Mouse (Mus musculus): ENCODE measurements around the gene Dlgap5.
A peak's percentile ranks its signal among the peaks of the same experiment; 100 is the strongest.
"Not testable (repeated sequence)": the region's sequence is repeated elsewhere in the genome, so short reads cannot be mapped to it uniquely, and the experiment has no call there.

Gene Dlgap5

DNA sequence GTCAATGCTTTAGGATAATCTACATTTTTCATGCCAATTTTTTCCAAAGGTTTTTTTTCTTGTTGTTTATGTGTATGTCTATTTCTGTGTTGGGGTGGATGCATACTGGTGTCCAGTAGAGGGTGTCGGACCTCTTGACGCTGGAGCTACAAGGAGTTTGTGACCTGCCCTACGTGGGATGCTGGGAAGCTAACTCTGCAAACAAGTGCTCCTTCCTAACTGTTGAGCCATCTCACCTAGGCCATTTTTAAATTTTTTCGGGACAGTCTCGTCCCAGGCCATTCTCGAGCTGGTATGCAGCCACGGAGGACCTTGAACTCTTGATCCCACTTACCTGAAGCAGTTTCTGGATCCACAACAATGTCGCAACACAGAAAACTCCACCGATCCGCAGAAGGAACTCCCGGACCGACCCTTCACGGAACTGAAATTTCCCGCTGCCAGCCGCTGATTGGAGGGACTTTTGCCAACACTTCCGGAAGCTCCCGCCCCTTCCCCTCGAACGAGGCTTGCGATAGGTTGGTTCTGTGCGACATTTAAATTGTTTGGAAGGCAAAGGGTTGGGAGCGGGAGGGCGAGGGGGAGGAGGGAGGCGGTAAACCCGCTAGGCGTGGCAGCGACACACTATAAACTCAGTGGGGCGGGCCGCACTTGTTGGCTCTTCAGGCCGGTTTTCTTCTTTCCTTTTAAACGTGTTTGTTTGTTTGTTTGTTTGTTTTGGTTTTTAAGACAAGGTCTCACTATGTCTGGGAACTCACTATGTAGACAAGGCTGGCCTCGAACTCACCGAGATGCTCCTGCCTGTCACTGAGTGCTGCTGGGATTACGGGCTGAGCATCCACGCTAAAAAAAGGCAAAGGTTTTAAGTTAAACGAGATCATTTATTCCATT lies at the start of gene Dlgap5:
TSS of gene Dlgap5 (minus strand) at position 633 of the 891 bp plus-strand sequence.
- peak; percentile 94 for DNase-seq

DNA sequence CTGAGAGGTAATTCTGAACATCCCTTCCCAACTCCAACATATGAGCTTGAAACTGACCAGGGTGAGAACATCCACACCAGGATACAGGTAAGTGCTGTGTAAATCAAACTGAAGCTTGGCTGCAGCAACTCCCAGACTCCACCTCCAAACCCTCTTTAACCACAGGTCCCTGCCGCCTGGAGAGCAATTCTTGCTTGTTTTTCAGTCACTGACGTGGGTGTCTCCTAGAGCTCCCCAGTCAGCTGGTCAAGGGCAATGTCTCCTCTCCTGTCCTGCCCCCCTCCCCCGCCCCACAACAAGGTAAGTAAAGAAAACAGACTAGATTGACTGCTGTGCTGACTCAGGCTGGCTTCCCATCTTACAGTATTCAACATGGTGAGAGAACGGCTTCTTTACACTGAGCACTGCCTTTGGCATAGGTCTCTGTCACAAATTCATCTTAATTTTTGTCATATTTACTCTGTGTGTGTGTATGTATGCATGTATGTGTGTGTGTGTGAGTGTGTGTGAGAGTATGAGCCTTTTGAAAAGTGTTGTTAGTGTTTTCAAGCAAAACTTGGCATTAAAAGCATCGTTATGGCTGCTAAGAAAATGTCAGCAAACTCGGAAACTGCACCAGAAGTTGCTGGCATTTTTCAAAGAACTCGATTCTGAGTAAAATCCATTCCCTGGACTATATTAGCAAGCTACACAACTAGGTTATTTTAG lies 47.4 kb upstream of the Dlgap5 start:
- DNase-seq = no peak

DNA sequence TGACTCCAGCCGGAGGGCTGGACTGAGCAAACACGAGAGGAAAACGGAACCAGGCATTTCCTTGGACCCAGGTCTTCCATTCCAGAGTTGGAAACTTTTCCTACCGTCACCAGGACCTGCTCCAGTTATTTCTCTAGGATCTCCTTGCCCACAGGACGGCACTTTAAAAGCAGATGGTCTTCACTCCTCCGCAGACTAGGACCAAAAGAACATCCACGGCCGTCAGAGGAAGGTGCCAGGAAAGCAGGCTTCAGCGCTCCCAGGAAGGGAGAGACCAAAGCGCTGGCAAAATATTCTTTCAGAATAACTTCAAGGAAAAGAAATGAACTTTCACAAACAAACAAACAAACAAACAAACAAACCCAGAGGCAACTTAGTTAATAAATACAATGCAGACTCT lies 46.2 kb upstream of the Dlgap5 start:
- DNase-seq = no peak

DNA sequence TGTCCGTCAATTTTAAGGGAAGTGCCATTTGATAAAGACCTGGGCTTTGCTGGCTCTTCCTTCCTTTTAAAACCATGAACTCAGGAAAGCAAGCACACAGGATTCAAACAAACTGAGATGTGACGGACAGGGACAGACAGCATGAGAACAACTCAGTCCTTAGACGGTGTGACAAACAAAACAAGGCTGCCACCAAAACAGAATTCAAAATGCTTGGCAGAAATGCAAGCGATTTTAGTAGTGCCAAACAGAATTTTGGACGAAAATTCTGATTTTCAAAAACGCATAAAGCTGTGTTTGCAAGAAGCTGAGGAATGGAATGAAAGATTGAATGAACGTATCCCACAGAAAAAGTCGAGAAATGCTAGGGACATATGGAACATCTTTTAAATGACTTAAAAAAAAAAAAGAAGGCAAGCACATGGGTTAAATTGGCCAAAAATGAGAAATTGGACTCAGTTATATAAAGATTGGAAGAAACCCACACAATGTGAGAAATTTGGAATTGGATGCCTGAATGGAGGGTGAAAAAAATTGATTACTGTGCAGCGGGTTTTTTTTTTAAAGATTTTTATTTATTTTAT lies 44.8 kb upstream of the Dlgap5 start:
- DNase-seq = no peak

DNA sequence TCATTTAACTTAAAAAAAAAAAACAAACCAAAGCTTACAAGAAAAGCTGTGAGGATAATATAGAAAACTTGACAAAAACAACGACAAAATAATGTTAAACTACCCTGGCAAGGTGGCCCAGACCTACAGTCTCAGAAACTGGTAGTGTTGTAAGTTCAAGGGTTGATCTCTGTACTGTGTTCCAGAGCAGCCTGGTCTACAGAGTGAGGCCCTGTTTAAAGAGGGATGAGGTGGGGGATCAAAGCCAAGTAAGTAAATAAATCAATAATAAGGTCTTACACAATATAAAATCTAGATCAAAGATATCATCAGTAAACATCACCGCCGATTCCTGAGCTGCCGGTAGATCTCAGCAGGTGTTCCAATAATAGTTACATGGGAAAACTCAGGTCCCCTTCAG lies 44.2 kb upstream of the Dlgap5 start:
- DNase-seq = no peak

DNA sequence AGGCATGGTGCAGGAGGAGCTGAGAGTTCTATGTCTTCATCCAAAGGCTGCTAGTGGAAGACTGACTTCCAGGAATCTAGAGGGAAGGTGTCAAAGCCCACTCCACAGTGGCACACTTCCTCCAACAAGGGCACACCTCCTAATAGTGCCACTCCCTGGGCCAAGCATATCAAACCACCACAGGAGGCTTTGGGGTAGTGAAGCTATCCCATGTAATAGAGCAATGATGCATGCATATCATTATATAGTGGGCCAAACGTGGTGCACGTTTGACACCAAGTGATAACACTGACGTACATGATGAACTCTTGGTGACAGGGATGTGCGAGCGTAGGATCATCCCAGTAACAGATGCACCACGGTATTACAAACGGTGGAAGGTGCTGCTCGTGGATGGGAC lies 43.8 kb upstream of the Dlgap5 start:
- DNase-seq = no peak

DNA sequence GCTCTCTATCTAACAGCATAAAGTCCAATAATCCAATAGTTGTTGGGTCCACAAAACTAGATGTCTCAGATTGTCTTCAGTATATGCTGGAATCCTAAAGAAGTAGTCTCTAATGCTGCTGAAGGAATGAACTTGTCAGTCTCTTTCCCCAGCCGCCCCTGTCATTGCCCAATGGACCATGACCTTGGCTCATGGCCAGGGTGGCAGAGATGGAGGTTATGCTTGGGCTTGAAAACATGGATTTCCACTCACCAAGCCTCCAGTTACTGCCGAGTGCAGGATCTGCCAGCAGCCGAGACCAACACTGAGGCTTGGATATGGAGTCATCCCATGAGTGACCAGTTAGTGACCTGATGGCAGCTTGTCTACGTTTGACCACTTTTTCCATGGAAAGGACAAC lies 41.3 kb upstream of the Dlgap5 start:
- no peak for DNase-seq

DNA sequence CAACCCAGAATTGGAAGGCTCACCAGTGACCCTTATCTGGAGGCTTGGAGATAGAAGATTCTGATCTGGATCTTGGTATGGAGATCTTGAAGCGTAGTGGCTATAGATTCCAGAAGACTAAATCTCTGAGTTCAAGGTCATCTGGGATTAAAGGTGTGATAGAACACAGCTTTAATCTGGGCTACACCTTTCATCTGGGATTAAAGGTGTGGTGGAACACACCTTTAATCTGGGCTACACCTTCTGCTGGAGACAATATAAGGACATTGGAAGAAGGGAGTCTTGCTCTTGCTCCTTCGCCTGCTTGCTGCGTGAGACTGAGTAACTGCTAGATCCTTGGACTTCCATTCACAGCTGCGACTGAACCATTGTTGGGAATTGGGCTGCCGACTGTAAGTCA lies 31.9 kb upstream of the Dlgap5 start, which contains the start of gene Fbxo34:
TSS of gene Fbxo34 (plus strand) at position 301 of the 400 bp plus-strand sequence.
- not testable (repeated sequence) for DNase-seq

DNA sequence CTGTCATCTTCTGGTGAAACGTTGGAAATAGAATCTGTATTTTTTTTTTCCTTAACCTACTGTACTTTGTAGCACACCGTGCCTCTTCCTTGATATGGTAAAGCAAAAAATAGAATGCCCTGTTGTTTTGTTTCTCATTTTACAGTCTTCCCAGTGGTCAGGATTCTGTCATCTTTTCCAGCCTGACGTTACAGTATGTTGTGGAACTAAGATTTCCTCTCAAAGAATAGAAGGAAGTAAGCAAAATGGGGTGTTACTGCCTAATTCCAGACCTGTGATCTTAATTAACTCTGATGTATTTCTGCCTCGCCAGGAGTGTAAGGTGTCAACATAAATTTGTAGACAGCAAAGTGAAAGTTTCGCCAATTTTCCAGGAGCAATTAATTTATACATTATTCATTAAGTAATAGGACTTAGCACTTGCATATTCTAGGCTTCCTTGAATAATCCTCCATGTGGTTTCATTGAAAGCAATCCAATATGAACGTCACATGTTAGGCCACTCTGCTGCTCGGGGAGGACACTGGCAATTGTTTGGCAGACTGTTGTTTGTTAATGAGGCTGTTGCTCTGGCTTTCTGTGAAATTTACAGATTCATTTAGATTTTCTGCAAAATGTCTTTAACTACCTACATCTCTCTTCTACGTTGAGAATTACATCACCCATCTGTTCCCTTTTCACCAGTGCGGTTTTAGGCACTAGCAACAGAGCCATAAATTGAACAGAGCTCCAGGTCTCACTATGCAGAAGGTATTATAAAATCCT lies 27.3 kb upstream of the Dlgap5 start:
- DNase-seq = no peak

DNA sequence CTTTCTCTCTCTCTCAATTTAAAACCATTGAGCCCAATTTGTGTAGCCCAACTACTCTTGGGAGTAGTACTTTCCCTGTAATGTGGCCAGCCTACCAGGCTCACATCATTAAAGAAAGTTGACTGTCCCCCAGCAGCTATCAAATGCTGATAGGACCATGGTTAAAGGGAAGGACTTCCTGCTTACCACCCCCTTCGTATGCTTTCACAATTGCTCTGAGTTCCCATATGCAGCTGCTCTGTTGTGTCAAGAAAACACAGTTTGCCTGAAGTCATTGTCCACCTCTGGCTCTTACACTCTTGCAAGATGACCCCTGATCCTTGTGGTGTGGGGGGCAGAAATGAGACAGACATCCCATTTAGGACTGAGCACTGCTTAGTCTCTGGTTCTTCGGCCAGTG lies 26.7 kb upstream of the Dlgap5 start:
- no peak for DNase-seq

DNA sequence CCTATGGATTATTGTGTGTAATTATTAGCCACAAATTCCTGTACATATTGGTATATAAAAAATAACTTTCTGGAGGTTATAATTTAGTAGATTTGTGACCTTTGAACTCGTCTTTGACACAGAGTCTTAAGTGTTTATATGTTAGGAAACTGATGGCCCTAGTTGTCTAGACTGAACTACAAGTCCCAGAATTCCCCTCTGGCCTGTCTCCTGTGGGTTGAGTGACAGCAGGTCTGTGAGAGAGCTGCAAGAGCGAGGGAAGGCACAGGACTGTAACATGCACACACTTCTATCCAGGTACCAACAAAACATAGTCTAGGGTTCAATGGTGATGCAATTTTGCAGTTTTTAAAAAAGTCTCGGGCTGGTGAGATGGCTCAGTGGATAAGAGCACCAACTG lies 20.7 kb upstream of the Dlgap5 start:
- no peak for DNase-seq

DNA sequence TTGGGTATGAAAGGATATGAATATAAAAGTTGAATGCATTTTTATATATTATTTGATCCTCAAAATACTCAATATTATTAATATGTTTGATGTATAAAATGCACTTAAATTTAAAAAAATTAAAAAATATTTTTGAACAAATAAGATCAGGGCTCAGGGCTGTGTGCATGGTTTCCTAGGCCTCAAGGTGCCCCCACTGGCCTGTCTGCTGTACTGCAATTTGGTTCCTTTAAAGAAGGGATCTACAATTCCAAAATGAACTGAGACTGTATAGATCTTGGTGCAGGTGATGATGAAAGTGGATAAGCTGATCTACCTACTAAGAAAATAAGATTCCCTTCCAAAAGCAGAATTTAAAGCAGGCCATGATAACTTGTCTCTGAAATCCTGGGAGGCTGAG lies 14.8 kb upstream of the Dlgap5 start:
- peak; percentile 51 for DNase-seq

DNA sequence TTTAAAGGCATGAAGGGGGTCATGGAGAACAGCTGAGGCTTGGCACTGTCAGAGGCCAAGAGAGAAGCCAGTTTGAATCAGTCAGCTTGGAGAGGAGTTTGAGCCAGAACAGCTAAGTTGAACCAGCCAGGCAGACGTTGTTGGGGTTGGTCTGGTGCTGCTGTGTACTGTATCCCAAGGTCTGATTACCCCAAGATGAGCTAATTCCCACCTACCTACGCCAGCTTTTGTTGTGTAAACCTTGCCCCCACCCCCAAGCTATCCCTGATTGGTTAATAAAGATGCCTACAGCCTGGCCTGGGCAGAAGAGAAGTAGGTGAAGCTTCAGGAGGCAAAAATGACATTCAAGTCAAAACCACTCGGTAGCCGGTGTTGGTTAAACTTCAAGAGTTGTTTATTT lies 4.3 kb upstream of the Dlgap5 start:
- DNase-seq = no peak

DNA sequence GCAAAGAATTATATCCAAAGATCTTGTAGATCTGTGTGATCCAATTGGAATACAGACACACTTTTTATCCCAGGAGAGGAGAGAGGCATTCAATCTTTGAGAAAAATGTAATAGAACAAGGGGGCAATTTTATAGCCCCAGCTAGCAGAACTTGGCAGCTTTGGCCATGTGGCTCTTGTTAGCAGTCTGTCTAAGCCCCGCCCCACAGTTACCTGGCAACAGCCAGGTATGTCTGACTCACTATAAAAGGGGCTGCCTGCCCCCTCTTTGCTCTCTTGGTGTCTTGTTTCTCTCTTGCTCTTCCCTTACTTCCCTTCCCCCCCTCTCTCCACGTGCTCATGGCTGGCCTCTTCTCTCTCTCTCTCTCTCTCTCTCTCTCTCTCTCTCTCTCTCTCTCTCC lies 3.4 kb upstream of the Dlgap5 start:
- no peak for DNase-seq

DNA sequence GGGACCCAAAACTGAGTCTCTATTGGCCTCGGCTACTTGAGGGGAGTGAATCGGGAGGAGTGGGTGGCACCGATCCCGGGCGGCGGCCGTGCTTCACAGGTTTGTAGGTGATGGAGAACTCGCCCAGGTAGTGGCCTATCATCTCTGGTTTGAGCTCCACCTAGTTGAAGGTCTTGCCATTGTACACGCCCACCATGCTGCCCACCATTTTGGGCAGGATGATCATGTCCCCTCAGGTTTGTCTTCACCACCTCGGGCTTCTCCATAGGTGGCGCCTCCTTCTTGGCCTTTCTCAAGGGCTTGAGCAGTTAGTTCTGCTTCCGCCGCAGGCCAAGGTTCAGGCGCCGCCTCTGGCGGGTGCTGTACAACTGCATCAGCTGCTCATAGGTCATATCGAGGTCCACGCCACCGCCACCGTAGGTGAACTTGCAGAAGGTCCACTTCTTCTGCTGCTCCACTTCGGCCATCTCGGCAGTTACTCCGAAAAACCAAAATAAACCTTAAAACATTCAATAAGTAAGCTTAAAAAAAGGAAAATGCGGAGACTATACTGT lies 1.6 kb upstream of the Dlgap5 start:
- peak; percentile 28 for DNase-seq

DNA sequence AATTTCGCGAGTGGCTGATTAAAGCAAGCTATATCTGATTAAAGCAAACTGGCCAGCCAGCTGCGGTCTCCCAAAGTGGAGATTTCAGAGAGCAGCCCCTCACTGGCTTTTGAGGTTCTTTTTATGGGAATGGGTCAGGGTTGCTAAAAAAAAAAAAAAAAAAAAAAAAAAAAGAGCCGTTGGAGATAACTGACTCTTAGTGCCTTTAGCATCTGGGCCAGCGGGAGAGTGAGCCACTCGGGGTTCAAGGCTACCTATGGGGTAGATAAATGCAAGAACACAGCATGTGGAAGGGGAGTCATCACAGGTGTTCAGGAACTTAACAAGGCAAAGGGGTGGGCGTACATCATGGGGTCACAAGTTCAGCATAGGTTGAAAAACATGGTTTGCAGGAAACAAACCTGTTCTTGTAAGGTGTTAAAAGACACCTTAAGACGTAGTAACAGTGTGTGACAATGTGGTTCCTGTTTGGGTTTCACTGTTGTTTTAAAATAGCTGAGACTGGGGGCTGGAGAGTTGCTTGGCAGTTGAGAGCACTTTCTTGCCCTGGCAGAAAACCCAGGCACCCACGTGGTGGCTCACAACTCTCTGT lies 923 bp upstream of the Dlgap5 start:
- DNase-seq = no peak

DNA sequence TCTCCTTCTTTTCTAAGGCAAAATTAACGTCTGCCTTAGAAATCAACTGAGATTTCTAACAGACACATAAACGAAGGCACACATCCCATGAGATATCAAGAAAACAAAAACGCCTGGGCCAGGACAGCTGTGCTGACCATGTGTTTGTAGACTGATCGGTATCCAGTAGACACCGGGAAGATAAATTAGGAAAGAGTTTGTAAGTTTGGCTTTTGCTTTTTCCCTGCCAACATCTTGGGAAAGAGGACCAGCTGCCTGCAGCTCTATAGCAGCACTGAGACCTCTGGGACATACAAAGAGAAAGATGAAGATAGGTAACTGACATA lies 422 bp upstream of the Dlgap5 start:
- no peak for DNase-seq

DNA sequence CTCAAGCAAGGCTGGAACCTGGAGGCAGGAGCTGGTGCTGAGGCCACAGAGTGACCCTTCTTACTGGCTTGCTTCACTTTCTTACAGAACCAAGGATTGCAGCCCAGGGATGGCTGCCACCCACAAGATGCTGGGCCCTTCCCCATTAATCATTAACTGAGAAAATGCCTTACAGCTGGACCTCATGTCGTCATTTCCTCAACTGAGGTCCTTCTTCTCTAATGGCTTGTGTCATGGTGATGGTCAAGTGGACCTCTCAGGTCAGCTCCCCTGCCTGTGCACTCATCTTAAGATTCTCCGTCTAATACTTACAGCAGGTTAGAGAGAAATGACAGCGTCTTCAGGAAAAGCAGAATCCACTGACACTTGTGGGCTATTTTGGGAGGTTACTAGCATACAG lies 861 bp downstream of the Dlgap5 start:
- DNase-seq = no peak

DNA sequence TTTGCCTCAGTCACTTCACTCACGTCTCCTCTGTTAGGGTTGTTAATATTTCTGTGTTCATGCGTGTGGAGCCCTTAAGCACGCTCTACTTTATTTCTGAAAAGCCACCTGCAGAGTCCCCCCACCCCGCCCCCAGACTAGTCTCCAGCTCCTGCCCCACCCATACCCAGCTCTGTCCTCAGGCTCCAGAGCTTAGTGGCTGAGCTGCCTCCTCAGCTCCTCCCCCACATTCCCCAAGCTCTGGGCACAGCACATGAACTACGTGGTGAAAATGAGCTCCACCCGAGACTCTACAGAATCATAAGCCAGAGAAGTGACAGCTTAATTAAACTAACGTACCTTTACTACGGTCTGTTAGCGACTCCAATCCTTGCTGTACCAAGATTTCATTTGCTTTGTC lies 12.2 kb downstream of the Dlgap5 start:
- no peak for DNase-seq

DNA sequence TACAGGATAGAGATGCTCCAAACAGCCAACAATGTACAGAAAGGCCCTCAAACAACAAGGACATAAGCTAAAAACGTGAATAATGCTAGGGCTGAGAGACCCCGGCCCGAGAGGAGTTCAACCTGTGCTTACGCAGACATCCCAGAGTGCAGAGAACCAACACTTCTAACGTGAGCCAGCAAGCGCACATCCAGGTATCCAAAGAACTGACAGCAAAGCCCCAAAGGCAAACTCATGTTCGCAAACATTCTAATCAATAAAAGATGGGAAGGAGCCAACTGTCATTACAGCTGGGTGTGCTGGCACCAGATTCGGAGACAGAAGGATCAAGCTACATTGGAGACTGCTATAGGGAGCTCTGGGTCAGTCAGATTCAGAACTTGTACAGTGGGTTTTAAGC lies 15.5 kb downstream of the Dlgap5 start:
- no peak for DNase-seq

DNA sequence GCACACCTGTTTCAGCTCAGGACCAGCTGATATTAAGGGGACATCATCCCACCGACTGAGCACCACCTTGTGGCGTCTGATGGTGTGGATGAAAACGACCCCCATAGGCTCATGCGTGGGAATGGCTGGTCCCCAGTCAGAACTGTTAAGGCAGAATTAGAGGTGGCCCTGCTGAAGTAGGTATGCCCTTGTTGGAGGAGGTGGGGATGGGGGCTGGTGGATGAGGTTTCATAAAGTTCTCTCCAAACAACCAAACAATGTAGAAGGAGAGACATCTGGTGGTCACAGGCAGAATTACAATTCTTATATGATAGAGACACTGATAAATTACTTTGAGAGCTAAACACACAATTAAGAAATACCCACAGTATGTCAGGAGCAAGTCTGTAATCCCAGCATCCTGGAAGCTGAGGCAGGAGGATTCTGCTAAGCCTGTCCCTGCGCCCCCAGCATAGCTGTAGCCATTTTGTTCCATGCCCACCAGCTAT lies 22.0 kb downstream of the Dlgap5 start:
- DNase-seq = peak; percentile 46

DNA sequence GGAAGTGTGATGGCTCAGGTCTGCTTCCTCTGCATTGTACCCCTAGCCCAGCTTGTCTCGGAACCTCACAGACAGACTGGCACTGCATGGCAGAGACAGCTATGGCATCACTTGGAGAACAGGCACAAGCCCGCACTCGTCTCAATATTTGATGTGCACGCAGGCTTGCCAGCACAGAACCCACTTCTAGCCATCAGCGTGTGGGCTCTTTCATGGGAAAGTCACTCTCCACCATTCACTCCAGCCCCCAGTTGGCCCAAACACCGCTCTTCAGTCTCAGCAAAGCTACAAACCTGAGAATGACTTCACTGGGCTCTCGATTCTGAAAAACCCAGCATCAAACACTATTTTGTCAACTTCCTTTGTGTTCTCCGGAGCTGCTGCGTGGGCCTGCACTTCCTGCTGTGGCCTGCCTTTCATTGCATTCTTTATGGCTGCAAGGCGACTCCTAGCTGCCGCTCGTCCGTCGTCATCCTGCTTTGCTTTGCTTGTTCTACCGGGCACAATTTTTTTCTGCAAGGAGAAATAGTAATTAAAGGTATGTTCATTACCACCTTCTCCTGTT lies 22.7 kb downstream of the Dlgap5 start:
- DNase-seq = peak; percentile 65

Data from thymus, postnatal 4 days (tissue).